Mouse (Mus musculus): ENCODE measurements around the gene Plgrkt.

- no peak for TF ChIP-seq POLR2A (IDR thresholded peaks at IDR 0.05; ENCODE audit: borderline replicate concordance, extremely low read depth, insufficient read depth, insufficient read length, poor library complexity, severe bottlenecking)
- no peak for TF ChIP-seq CTCF (IDR thresholded peaks at IDR 0.05; ENCODE audit: borderline replicate concordance, extremely low read depth, insufficient read depth, insufficient read length)
These were observed 27.5 kb upstream of the Plgrkt start for GRCm38 (mm10) chr19:29394721-29395120.

Measured in brain, embryonic 14.5 days (tissue).